Mouse (Mus musculus) kidney, adult 2 months (tissue): ENCODE data around the gene Gm47985. TPM values are rescaled to one million over a fixed set of nuclear protein-coding genes. Genes with fewer than 3 reads are reported as not detected.
"Not testable (repeated sequence)": the region's sequence is repeated elsewhere in the genome, so short reads cannot be mapped to it uniquely, and the experiment has no call there.

ENCODE experiments used
- DNase-seq: peaks from one replicate; pipeline ENCODE4 v3.0.0; 2021
- H3K27ac ChIP-seq: fragments of 200-500 bp; 2 replicates; pipeline ENCODE4 v1.5.1; 2012; ENCODE audit warnings: low read depth, low read length, control low read depth, inconsistent platforms; ENCODE audit not compliant: insufficient read depth
- H3K27me3 ChIP-seq: fragments of 200-500 bp; replicated peaks from 2 replicates; pipeline ENCODE4 v1.6.1; 2012; ENCODE audit warnings: mild to moderate bottlenecking, moderate library complexity, low read length, inconsistent platforms; ENCODE audit not compliant: control insufficient read depth, insufficient read depth
- H3K36me3 ChIP-seq: fragments of 200-500 bp; 2 replicates; pipeline ENCODE4 v1.6.1; 2012; ENCODE audit warnings: mild to moderate bottlenecking, moderate library complexity, low read length, inconsistent platforms; ENCODE audit not compliant: control insufficient read depth, insufficient read depth
- H3K4me1 ChIP-seq: fragments of 200-500 bp; 2 replicates; pipeline ENCODE4 v1.6.1; 2011; ENCODE audit warnings: low read length; ENCODE audit not compliant: control insufficient read depth, insufficient read depth
- H3K4me3 ChIP-seq: fragments of 200-500 bp; 2 replicates; pipeline ENCODE4 v1.5.1; 2011; ENCODE audit warnings: mild to moderate bottlenecking, low read depth, low read length, control low read depth; ENCODE audit not compliant: insufficient read depth
- CTCF ChIP-seq: fragments of 200-500 bp; conservative IDR thresholded peaks from 2 replicates; pipeline ENCODE4 v1.5.1; 2011; ENCODE audit warnings: low read depth, mild to moderate bottlenecking, control low read depth, low read length, moderate library complexity, mixed read lengths; ENCODE audit not compliant: insufficient read depth, insufficient read length
- POLR2A ChIP-seq: fragments of 200-500 bp; IDR thresholded peaks from one replicate; pipeline ENCODE4 v1.6.1; 2011; ENCODE audit warnings: low read depth, low read length, control low read depth
- WGBS: fragments of 180-500 bp; shearing (Covaris S2); methylation state at CpG from one replicate; pipeline ENCODE4 v1.1.7; 2018; 5-methylcytosine and 5-hydroxymethylcytosine counted together
- polyA plus RNA-seq: library from polyadenylated mRNA; depleted of rRNA; stranded (reverse); fragments of >200 nt; gene quantifications from 2 replicates; pipeline ENCODE4 v1.2.3, GENCODE M21; 2012

Gm47985 gene
- polyA plus RNA-seq, 1 experiment = not detected

DNA sequence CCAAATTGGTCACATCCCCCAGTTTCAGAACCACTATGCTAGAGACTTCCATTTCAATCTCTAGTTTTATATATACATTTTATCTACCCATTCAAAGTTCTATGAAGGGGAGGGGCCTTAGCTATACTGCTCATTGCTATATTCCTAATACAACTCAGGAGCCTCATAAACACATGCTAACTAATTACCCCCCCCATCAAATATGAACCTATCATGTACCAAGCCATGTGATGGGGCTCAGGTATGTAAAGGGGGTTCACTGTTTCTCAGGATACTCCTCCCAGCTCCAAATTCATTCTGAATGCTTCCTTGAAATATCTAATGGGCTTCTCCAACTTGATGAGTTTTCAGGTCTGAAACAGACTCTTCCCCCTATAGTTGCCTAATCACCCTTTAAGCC, 18.3 kb downstream of the Gm47985 start:
- H3K4me1 ChIP-seq, H3K27ac ChIP-seq, H3K27me3 ChIP-seq, H3K4me3 ChIP-seq, DNase-seq, H3K36me3 ChIP-seq: not testable (repeated sequence)

DNA sequence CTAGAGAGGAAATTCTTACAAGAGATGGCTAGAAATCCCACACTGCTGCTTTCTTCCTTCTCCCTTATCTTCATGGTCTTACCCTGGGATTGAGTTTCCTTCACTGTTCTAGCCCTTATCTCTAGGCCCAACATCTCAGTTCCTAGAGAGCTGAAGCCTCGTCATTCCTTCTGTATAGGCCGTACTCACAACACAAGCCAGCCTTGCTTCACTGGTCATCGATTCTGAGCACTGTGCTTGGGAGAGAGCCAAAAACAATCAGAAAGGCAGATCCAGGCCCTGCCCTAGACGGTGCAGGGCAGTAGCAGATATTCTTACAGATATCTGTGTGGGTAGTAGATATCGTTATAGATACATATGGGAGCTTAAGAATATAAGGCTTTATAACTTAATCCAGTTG, 20.4 kb downstream of the Gm47985 start:
- H3K4me1 ChIP-seq, H3K36me3 ChIP-seq, DNase-seq, H3K4me3 ChIP-seq, H3K27ac ChIP-seq, H3K27me3 ChIP-seq: not testable (repeated sequence)
- WGBS = 39% methylated on average over 3 of the region's 5 CpGs

DNA sequence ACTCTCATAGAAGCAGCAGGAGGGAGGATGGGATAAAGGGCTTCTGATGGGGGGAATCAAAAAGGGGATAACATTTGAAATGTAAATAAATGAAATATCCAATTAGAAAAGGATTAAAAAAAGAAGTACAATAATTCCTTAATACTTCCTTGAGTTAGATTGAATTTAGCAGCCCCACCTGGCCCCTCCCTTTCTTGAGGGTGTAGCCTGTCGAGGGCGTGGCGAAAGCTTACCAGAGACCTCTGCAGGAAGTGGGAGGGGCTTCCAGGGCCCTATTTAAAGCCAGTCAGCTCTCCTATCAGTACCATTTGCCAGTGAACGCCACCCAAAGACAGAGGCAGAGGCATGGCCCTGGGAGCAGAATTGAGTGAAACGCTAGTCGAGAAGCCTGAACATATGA, 21.5 kb downstream of the Gm47985 start, which contains the start of gene 3110040M04Rik:
Gene 3110040M04Rik, plus strand, starts transcription at position 304 of the 400 bp plus-strand sequence.
- not testable (repeated sequence) for DNase-seq, H3K4me3 ChIP-seq, H3K36me3 ChIP-seq, H3K27ac ChIP-seq, H3K27me3 ChIP-seq, H3K4me1 ChIP-seq
- no CpG with 5 or more reads among the region's 6 CpGs for WGBS

DNA sequence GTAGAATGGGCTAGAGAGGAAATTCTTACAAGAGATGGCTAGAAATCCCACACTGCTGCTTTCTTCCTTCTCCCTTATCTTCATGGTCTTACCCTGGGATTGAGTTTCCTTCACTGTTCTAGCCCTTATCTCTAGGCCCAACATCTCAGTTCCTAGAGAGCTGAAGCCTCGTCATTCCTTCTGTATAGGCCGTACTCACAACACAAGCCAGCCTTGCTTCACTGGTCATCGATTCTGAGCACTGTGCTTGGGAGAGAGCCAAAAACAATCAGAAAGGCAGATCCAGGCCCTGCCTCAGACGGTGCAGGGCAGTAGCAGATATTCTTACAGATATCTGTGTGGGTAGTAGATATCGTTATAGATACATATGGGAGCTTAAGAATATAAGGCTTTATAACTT, 26.2 kb downstream of the Gm47985 start:
- H3K4me3 ChIP-seq, H3K27me3 ChIP-seq, H3K36me3 ChIP-seq, H3K4me1 ChIP-seq, H3K27ac ChIP-seq, DNase-seq: not testable (repeated sequence)
- WGBS = 44% methylated on average over 3 of the region's 5 CpGs

DNA sequence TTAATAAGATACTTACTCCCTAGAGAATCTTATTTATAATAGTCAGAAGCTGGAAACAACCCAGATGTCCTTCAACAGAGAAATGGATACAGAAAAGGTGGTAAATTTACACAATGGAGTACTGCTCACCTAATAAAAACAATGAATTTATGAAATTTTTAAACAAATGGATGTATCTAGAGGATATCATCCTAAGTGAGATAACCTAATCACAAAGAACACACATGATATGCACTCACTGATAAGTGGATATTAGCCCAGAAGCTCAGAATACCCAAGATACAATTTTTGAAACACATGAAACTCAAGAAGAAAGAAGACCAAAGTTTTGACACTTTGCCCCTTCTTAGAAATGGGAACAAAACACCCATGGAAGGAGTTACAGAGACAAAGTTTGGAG, 26.6 kb downstream of the Gm47985 start:
- not testable (repeated sequence) for H3K27me3 ChIP-seq, H3K36me3 ChIP-seq, H3K27ac ChIP-seq, H3K4me3 ChIP-seq, DNase-seq, H3K4me1 ChIP-seq

DNA sequence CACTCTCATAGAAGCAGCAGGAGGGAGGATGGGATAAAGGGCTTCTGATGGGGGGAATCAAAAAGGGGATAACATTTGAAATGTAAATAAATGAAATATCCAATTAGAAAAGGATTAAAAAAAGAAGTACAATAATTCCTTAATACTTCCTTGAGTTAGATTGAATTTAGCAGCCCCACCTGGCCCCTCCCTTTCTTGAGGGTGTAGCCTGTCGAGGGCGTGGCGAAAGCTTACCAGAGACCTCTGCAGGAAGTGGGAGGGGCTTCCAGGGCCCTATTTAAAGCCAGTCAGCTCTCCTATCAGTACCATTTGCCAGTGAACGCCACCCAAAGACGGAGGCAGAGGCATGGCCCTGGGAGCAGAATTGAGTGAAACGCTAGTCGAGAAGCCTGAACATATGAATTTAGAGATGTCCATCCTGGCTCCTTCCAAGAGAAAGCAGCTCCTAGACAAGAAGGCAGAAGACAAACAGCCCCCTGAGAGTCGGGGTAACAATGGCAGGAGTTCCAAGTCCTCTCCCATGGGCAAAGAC, 27.6 kb downstream of the Gm47985 start, which contains the start of gene Gm47996:
Gene Gm47996, plus strand, starts transcription at position 308 of the 532 bp plus-strand sequence.
- not testable (repeated sequence) for H3K4me3 ChIP-seq, DNase-seq, H3K27me3 ChIP-seq, H3K4me1 ChIP-seq, H3K27ac ChIP-seq, H3K36me3 ChIP-seq
- WGBS = 98% methylated on average over 4 of the region's 8 CpGs

DNA sequence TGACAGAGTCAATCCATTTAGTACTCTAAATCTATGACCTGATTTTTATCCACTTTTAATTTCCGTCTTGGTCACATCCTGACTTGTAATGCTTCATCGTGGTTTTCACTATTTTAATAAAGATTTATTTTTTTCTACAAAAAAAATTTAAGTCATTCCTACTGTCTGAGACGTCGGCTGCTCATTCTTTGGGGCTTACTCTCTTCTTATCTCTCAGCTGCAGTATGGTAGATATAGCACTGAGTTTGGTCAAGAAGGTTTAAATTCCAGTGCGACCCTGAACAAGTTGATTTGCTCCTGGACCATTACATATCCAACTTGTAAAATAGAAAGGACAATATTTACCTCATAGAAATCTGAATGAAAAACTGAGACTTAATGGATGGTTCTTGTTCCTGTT, 29.3 kb downstream of the Gm47985 start:
- H3K27me3 ChIP-seq, DNase-seq, H3K4me3 ChIP-seq, H3K36me3 ChIP-seq, H3K27ac ChIP-seq: not testable (repeated sequence)
- WGBS = 88% methylated on average over 5 of the region's 5 CpGs
- peaks cover 11% of the 10 kb centered on the region; the same call in 1 of the 2 replicates for H3K4me1 ChIP-seq

DNA sequence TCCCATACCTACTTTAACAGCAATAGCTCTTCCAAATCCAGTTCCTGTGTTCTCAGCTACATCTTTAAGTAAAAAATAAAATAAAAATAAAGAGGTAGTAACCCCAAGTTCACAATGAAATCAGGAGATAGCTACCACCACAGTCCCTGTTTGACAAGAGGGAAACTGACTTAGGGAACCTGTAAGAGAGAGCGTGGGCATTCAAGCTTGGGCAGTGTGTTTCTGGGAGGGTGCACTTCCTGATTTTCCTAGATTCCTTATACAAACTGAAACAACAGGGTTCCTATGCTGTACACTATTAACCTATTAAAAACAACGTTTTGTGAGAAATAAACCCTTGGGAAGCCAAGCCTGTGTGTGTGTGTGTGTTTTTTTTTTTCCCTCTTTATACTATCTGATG, 32.5 kb downstream of the Gm47985 start:
- 71% methylated on average over 2 of the region's 2 CpGs for WGBS
- Histone ChIP-seq H3K36me3 (no peaks in the 10 kb centered on the region), H3K4me1 (peaks cover 17% of the 10 kb centered on the region; the same call in 1 of the 2 replicates), H3K27ac (no peak overlapping the region), H3K27me3 (no peaks in the 10 kb centered on the region), H3K4me3 (no peak overlapping the region)
- no peak for DNase-seq
- TF ChIP-seq CTCF (no peak), POLR2A (no peak)
